Mouse (Mus musculus): ENCODE results near the gene Gdf3.
A peak's percentile ranks its signal among the peaks of the same experiment; 100 is the strongest.
"Not testable (repeated sequence)": the region's sequence is repeated elsewhere in the genome, so short reads cannot be mapped to it uniquely, and the experiment has no call there.

Gene Gdf3

GRCm38 (mm10) chr6:122609771-122610170, at the start of gene Gdf3:
Gene Gdf3 (minus strand): TSS chr6:122610087.
- DNase-seq (ENCODE audit: low spot score): no peak

- DNase-seq (ENCODE audit: low spot score): peak; percentile 77
These were observed 49.7 kb upstream of the Gdf3 start for GRCm38 (mm10) chr6:122659567-122659966.

DNA sequence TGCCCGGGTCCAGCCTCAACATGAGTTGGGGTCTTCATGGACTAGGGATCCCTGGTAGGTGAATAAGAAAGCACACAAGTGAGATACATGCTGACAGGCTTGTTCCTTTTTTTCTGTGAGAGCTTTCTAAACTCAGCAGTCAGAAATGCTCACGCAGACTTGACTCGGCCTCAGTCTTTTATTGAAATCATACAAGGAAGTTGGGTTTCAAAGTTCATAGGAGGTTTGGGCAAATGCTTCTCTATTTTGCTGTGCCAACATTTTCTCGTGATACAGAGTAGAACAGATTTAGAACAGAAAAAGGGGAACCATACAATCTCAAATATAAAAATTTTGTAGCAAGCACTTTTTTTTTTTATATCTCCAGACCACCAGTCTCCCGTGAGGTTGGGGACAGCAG, 47.7 kb upstream of the Gdf3 start:
- DNase-seq (ENCODE audit: low spot score): no peak

- DNase-seq (ENCODE audit: low spot score): no peak
These were observed 44.4 kb upstream of the Gdf3 start for GRCm38 (mm10) chr6:122654301-122654700.

- DNase-seq (ENCODE audit: low spot score): no peak
These were observed 40.6 kb upstream of the Gdf3 start for GRCm38 (mm10) chr6:122650398-122650980.

- no peak for DNase-seq (ENCODE audit: low spot score)
These were observed 40.0 kb upstream of the Gdf3 start for GRCm38 (mm10) chr6:122649903-122650302.

GRCm38 (mm10) chr6:122644196-122644595, 34.3 kb upstream of the Gdf3 start:
- DNase-seq (ENCODE audit: low spot score): not testable (repeated sequence)

DNA sequence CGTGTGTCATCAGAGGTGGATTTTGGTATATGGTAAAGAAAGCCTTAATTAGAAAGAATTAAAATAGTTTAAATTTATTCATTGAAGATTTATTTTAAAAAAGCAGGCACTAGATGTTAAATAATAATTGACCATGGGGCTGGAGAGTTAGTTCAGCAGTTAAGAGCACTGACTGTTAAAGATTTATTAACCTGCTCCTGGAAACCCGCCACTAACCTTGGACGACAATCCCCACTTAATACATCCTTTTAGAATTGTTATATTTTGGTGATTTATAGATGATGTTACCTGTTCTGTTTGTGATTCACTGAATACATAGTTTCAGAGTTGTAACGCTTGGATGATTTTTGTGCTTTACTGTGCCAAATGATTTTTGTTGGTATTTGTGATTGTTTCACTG, 27.7 kb upstream of the Gdf3 start:
- not testable (repeated sequence) for DNase-seq (ENCODE audit: low spot score)

DNA sequence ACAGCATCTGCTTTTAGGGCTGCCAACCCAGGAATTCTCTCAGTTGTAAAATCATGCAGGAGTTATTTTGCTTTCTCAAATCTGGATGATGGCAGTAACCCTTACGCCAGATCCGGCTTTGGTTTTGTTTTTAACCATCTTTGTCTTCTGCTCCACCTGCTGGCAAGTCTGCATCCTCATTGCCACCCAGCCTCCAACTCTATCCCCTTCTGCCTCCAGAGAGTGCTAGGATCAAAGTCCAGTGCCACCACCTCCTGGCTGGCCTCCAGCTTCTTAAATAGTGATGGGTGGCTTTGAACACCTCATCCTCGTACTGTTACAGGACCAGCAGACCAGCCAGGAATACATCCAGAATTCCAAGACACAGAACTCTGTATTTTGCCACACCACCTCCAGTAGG, 26.8 kb upstream of the Gdf3 start:
- DNase-seq (ENCODE audit: low spot score): no peak

- DNase-seq (ENCODE audit: low spot score): no peak
These were observed 25.4 kb upstream of the Gdf3 start for GRCm38 (mm10) chr6:122635315-122635714.

DNA sequence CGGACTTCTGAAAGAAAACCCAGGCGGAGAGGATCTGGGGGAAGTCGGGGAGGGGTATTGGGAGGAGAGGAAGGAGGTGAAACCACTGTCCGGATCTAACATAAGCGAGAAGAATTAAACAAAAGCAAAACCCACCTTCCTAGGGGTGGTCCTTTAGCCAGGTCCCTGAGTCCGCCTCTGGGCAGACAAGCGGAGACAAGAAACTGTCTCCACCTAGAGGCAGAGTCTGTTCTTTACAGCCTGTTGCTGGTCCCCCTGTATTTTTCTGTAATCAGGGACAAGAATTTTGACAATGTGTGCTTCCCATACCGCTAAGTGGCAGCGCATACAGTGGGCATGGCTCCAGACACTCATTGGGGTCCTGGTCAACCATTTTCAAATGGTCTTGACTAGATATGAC, 23.5 kb upstream of the Gdf3 start:
- peak; percentile 55 for DNase-seq (ENCODE audit: low spot score)

DNA sequence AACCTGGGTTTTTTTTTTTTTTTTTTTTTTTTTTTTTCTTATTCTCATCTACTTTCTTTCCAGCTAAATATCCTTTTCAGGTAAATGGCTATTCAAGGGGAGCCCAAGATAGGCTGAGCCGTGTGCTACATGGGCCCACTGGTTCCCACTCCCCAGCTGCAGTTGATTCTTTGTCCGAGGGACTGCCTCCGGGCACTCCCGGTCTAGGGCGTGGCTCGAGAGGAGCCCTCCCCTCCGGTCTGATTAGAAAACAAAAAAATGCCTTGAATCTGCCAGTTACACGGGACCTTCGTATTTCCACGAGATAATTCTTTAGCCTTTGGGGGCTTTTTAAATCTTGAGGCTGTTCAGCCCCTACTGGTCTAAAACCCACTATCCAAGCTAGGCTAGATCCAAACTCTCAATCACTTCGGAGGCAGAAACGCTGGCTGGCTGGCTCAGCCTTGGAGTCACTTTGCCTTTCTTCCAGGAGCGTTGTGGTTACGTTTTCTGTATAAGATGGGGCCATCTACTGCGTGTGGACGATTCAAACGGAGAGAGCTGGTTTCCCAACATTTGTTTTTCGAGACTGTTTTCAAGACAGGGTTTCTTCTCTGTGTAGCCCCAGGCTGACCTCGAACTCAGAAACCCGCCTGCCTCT, 17.7 kb upstream of the Gdf3 start:
- DNase-seq (ENCODE audit: low spot score): no peak

DNA sequence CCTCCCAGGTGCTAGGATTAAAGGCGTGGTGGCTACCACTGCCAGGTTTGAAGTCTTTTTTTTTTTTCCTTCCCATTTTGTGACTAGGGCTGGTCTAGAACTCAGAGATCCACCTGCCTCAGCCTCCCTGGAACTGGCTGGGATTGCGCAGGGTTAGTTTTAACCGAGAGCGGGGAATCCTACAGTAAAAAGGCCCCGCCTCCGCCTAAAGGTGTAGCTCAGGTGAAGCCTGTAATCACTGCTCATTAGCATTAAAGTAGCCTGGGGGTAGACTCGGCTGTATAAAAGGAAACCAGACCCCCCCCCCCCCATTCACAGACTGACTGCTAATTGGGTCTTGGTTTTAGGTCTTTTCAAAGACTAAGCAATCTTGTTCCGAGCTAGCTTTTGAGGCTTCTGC, 16.2 kb upstream of the Gdf3 start, which contains the start of gene Dppa3:
Gene Dppa3, plus strand, starts transcription at position 301 of the 400 bp plus-strand sequence.
- no peak for DNase-seq (ENCODE audit: low spot score)

DNA sequence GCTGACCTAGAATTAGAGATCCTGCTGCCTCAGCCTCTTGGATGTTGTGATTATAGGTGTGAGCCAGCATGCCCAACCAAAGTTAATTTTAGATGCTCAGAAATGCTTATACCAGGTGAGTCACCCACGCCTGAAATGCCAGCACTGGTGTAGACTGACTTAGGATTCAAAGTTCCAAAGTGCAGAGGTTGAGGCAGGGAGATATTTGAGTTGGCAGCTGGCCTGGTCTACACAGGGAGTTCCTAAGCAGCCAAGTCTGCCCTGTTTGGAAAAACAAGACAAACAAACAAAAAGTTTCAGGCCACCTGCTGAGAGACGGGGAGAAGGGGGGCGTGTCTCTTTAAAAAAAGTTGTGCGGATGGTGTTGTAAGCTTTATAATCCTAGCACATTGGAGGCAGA, 15.3 kb upstream of the Gdf3 start:
- DNase-seq (ENCODE audit: low spot score): no peak

DNA sequence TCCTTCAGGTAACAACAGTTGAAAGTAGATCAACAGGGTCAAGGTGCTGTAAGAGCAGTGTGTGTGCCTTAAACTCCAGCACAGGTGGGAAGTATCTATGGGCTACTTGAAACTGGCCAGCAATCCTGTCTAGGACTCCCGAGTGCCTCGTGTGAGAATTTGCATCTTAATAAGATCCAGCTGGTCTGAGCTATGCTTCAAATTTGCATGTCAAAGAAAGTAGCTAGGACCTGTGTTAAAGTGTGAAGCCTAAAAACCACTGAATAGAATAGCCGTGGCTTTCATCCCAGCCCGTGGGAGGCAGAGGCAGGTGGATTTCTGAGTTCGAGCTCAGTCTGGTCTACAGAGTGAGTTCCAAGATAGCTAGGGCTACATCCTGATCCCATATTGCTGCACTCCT, 14.6 kb upstream of the Gdf3 start:
- no peak for DNase-seq (ENCODE audit: low spot score)

- no peak for DNase-seq (ENCODE audit: low spot score)
These were observed 11.2 kb upstream of the Gdf3 start for GRCm38 (mm10) chr6:122621066-122621465.

DNA sequence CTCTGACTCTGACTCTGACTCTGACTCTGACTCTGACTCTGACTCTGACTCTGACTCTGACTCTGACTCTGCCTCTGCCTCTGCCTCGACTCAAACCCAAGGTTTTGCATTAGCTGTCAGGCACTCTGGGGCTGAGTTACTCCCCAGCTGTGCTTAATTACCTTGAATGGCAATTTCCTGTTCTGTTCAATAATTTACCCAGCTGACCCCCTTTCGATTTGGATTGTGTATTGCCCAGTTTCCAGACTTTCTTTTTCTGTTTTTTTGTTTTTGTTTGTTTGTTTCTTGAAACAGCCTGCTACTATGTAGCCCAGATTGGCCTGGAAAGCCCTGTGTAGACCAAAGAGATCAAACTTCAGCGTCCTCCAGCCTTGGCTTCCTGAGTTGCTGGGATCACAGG, 6.1 kb upstream of the Gdf3 start:
- DNase-seq (ENCODE audit: low spot score): no peak

- no peak for DNase-seq (ENCODE audit: low spot score)
These were observed 4.2 kb upstream of the Gdf3 start for GRCm38 (mm10) chr6:122614047-122614446.

- DNase-seq (ENCODE audit: low spot score): no peak
These were observed 2.5 kb upstream of the Gdf3 start for GRCm38 (mm10) chr6:122612426-122612825.

GRCm38 (mm10) chr6:122609377-122609728, 534 bp downstream of the Gdf3 start:
- no peak for DNase-seq (ENCODE audit: low spot score)

GRCm38 (mm10) chr6:122608434-122609376, 1.2 kb downstream of the Gdf3 start:
- no peak for DNase-seq (ENCODE audit: low spot score)

GRCm38 (mm10) chr6:122607700-122608099, 2.2 kb downstream of the Gdf3 start:
- DNase-seq (ENCODE audit: low spot score): no peak

DNA sequence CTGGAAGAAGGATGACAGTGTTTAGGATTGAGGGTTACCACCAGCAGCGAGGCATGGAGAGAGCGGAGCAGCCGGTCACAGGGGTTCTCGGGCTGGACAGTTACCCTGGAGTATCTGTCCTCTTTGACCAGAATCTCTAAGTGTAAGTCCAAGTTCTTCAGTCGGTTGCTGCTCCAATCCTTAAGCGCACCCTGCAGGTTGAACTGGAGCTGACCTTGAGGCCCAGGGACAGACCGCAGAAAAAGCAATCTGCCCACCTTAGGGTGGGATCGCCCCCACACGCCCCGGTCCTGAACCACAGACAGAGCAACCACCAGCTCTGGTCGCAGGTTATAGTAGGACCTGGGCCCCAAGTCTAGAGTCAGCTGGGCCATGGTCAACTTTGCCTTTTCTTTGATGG, 3.2 kb downstream of the Gdf3 start:
- no peak for DNase-seq (ENCODE audit: low spot score)

Measured in embryo, embryonic 10.5 days (tissue).